Comparison of ENCODE assay signal across 23 mouse cellular contexts in the genomic region with DNA sequence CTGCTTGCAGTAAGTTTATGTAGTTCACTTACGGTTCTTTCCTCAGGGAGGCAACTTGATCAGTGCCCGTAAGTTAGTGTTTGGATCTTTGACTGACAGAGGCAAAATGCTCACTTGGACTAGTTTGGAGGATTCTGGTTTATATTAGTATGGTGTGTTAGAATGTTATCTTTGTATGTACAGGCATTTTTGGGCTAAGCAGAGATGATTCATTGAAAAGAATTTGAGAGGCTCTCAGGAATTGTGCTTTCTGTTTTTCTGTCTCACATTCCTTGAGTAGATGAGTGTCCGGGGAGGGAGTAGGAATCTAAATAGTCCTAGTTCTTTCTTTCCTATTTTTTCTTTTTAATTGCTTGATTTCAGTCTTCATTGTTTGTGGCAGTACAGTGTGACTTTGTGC.
"Had no signal": no experiment of that assay in that cellular context is flagged by ENCODE, and none has a peak within 500 bp of the region (broad histone marks: within the 10 kb centered on the region; RNA-seq: fewer than 3 reads in every experiment).

No protein-coding gene starts in this region.

- H3K27ac ChIP-seq: hindbrain, embryonic 13.5 days; hindbrain, embryonic 15.5 days; hindbrain, postnatal 0 days; kidney, embryonic 15.5 days; kidney, postnatal 0 days; limb, embryonic 13.5 days; limb, embryonic 15.5 days; liver, embryonic 12.5 days had no signal

- DNase-seq: gastrocnemius, postnatal 14 days; gastrocnemius, postnatal 36 days; heart, adult 11 months; heart, postnatal 14 days; heart, postnatal 36 days; kidney, adult 11 months; kidney, adult 8-10 months; kidney, postnatal 14 days; kidney, postnatal 36 days; layer of hippocampus, adult 9-11 months; layer of hippocampus, postnatal 36 days; left cerebral cortex, postnatal 4 days had no signal

- H3K4me1 ChIP-seq: hindbrain, embryonic 13.5 days; hindbrain, embryonic 15.5 days; kidney, embryonic 15.5 days; limb, embryonic 13.5 days; limb, embryonic 15.5 days; liver, embryonic 12.5 days had no signal

- H3K9me3 ChIP-seq: heart, embryonic 15.5 days; hindbrain, embryonic 13.5 days; hindbrain, embryonic 15.5 days; kidney, embryonic 15.5 days; limb, embryonic 13.5 days; limb, embryonic 15.5 days; liver, embryonic 12.5 days had no signal

- H3K9ac ChIP-seq: heart, embryonic 15.5 days; hindbrain, embryonic 13.5 days; hindbrain, embryonic 15.5 days; kidney, embryonic 15.5 days; limb, embryonic 13.5 days; limb, embryonic 15.5 days; liver, embryonic 12.5 days had no signal

- H3K4me2 ChIP-seq: heart, embryonic 11.5 days; heart, embryonic 15.5 days; hindbrain, embryonic 13.5 days; hindbrain, embryonic 15.5 days; kidney, embryonic 15.5 days; limb, embryonic 13.5 days; limb, embryonic 15.5 days; liver, embryonic 12.5 days had no signal

- H3K4me3 ChIP-seq: heart, embryonic 15.5 days; hindbrain, embryonic 13.5 days; hindbrain, embryonic 15.5 days; kidney, embryonic 15.5 days; limb, embryonic 13.5 days; limb, embryonic 15.5 days; liver, embryonic 12.5 days had no signal

- H3K27me3 ChIP-seq: heart, embryonic 15.5 days; hindbrain, embryonic 13.5 days; hindbrain, embryonic 15.5 days; kidney, embryonic 15.5 days; limb, embryonic 13.5 days; limb, embryonic 15.5 days; liver, embryonic 12.5 days had no signal

- ATAC-seq: hindbrain, postnatal 0 days; intestine, embryonic 16.5 days; liver, embryonic 12.5 days had no signal
